Mouse (Mus musculus) right cerebral cortex, postnatal 10 days (tissue): Measurements from ENCODE around the gene Marco.

Source experiments
- DNase-seq, 2 experiments: peaks; one replicate each; pipeline ENCODE4 v3.0.0; 2021; ENCODE audit warnings: low spot score in 2 of 2

Marco gene

GRCm38 (mm10) chr1:120441587-120441986, 63.2 kb downstream of the Marco start:
- no peak for DNase-seq

GRCm38 (mm10) chr1:120435591-120435990, 69.2 kb downstream of the Marco start:
- no peak for DNase-seq

DNA sequence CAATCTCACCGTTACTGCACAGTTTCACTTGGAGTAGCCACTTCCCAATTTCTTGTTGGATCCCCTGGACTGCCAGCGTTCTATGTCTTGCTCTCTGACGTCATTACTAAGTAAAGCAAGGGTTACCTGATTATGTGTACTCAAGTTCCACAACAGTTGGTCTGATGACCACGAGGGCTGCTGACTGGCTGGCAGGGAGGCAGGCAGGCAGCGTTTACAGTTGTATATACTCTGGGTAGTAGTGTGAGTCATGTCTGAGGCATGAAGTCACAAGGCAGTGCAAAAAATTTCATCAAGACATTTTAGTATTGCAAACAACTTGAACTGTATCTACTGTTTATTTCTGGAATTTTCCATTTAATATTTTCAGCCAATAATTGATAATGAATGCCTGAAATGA, 74.7 kb downstream of the Marco start:
- no peak for DNase-seq

- no peak for DNase-seq
Observed at GRCm38 (mm10) chr1:120425587-120425986, 79.2 kb downstream of the Marco start.
